Mouse (Mus musculus) erythroblast, embryonic 14.5 days (primary cell): ENCODE data around the gene Ap1s3.

Source experiments
- GATA1 ChIP-seq: IDR thresholded peaks from 2 replicates; pipeline ENCODE4 v1.6.1; 2012; ENCODE audit warnings: low read length, inconsistent platforms, mixed read lengths
- TAL1 ChIP-seq: IDR thresholded peaks from 3 replicates; pipeline ENCODE4 v1.6.1; 2012; ENCODE audit warnings: low read length, inconsistent platforms, mixed read lengths

- TF ChIP-seq TAL1 (no peak), GATA1 (no peak)
Measured at GRCm38 (mm10) chr1:79571126-79571525, 100.6 kb downstream of the Ap1s3 start.
